Mouse (Mus musculus) myocyte (in vitro differentiated cells): Measurements from ENCODE around the gene Col6a6.

Experiments used
- POLR2A ChIP-seq: IDR thresholded peaks from one replicate; pipeline ENCODE4 v1.6.1; 2011; ENCODE audit warnings: low read depth, mild to moderate bottlenecking, control low read depth, moderate library complexity; ENCODE audit not compliant: insufficient read length
- POLR2AphosphoS2 ChIP-seq: IDR thresholded peaks from one replicate; pipeline ENCODE4 v1.6.1; 2011; ENCODE audit warnings: low read depth, control low read depth; ENCODE audit not compliant: insufficient read length
- TCF12 ChIP-seq: IDR thresholded peaks from one replicate; pipeline ENCODE4 v1.6.1; 2011; ENCODE audit warnings: mild to moderate bottlenecking, control low read depth; ENCODE audit not compliant: poor library complexity, insufficient read depth, severe bottlenecking
- USF1 ChIP-seq: IDR thresholded peaks from one replicate; pipeline ENCODE4 v1.6.1; 2011; ENCODE audit warnings: low read depth, mild to moderate bottlenecking, control low read depth, moderate library complexity

DNA sequence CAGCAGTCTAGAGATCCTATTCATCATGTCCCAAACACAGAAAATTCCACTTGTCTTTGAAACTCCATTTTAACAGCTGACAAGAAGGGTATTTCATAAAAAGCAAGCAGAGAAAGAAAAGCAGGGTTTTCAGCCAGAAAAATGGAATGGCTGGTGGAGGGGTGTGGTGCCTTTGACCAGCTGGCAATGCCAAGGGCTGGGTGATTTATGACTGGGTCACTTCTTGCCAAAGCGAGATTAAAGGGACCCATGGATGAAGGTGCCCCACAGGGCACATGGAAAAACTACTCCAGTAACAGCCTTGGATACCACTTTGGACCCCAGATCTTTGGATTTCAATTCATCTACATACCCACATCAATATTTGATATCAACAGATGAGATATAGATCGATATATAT, 93.3 kb downstream of the Col6a6 start:
- TF ChIP-seq POLR2A, result no peak
- TF ChIP-seq USF1, result no peak
- TF ChIP-seq POLR2AphosphoS2, result no peak
- no peak for TF ChIP-seq TCF12
